Mouse (Mus musculus) ovary, postnatal 14 days (tissue): ENCODE measurements around the gene Catip.

ENCODE experiments used
- DNase-seq: peaks from one replicate; pipeline ENCODE4 v3.0.0; 2022; ENCODE audit warnings: low spot score

Catip gene

GRCm38 (mm10) chr1:74384525-74384924 is 22.6 kb downstream of the Catip start:
- no peak for DNase-seq

- no peak for DNase-seq
Observed at GRCm38 (mm10) chr1:74385064-74385463, 23.2 kb downstream of the Catip start.

GRCm38 (mm10) chr1:74385531-74385930 is 23.6 kb downstream of the Catip start:
- no peak for DNase-seq

GRCm38 (mm10) chr1:74386363-74386713 is 24.4 kb downstream of the Catip start:
- no peak for DNase-seq

- peak; percentile 95 for DNase-seq
Observed at GRCm38 (mm10) chr1:74386714-74387385, 24.9 kb downstream of the Catip start.

GRCm38 (mm10) chr1:74387386-74387988 is 25.6 kb downstream of the Catip start:
- DNase-seq: no peak

- no peak for DNase-seq
Observed at GRCm38 (mm10) chr1:74388398-74388920, 26.6 kb downstream of the Catip start.

GRCm38 (mm10) chr1:74389831-74390286 is 28.0 kb downstream of the Catip start:
- no peak for DNase-seq

- DNase-seq: no peak
Observed at GRCm38 (mm10) chr1:74390287-74390906, 28.5 kb downstream of the Catip start.

- DNase-seq: peak; percentile 93
Observed at GRCm38 (mm10) chr1:74390924-74391748, 29.2 kb downstream of the Catip start, which contains the start of gene Ctdsp1. Gene Ctdsp1, plus strand, starts transcription at chr1:74391509.

GRCm38 (mm10) chr1:74391844-74392441 is 30.0 kb downstream of the Catip start:
- DNase-seq: peak; percentile 64

- no peak for DNase-seq
Observed at GRCm38 (mm10) chr1:74392446-74392994, 30.6 kb downstream of the Catip start.

GRCm38 (mm10) chr1:74393010-74393409 is 31.1 kb downstream of the Catip start:
- DNase-seq: no peak

GRCm38 (mm10) chr1:74393697-74394096 is 31.8 kb downstream of the Catip start:
- DNase-seq: no peak

GRCm38 (mm10) chr1:74394311-74394710 is 32.4 kb downstream of the Catip start:
- no peak for DNase-seq

GRCm38 (mm10) chr1:74394858-74395257 is 33.0 kb downstream of the Catip start:
- no peak for DNase-seq

- DNase-seq: no peak
Observed at GRCm38 (mm10) chr1:74395290-74395689, 33.4 kb downstream of the Catip start.

- DNase-seq: peak; percentile 36
Observed at GRCm38 (mm10) chr1:74396456-74397222, 34.7 kb downstream of the Catip start.

GRCm38 (mm10) chr1:74397268-74397918 is 35.5 kb downstream of the Catip start:
- peak; percentile 99 for DNase-seq

GRCm38 (mm10) chr1:74397919-74398451 is 36.1 kb downstream of the Catip start:
- peak; percentile 65 for DNase-seq
